Comparison of ENCODE assay signal across 10 mouse cellular contexts in genomic region chr15:99096061-99096793, GRCm38 (mm10). TPM values are rescaled to one million over a fixed set of nuclear protein-coding genes. Genes with fewer than 3 reads are reported as not detected.
DNase-seq lines count a peak whose midpoint lies in the region; ATAC-seq and TF ChIP-seq lines count a peak whose summit lies in the region.
"Had no signal": no experiment of that assay in that cellular context is flagged by ENCODE, and none has a peak within 500 bp of the region (broad histone marks: within the 10 kb centered on the region; RNA-seq: fewer than 3 reads in every experiment).

No protein-coding gene starts in this region.

- H3K4me3 ChIP-seq in heart, embryonic 12.5 days, result peak overlapping the region; percentile 48
- H3K4me3 ChIP-seq in ES-E14 (ENCODE audit: insufficient read depth in 1 of 2, low read depth in 1 of 2, low read length in 2 of 2, poor library complexity in 1 of 2, severe bottlenecking in 1 of 2), result peak overlapping the region; percentile 47 to 51
- H3K4me3 ChIP-seq in hindbrain, embryonic 13.5 days, result peak overlapping the region; percentile 38
- peak overlapping the region; percentile 33 for H3K4me3 ChIP-seq in liver, embryonic 15.5 days (replicated peaks)

- no peak for ATAC-seq in heart, embryonic 12.5 days (ENCODE audit: insufficient number of reproducible peaks, low FRiP score)
- ATAC-seq in hindbrain, embryonic 13.5 days (ENCODE audit: low FRiP score), result no peak
- ATAC-seq in liver, embryonic 15.5 days (ENCODE audit: insufficient read depth), result no peak
- ATAC-seq in megakaryocyte progenitor cell, adult 5-6 weeks (replicated peaks; ENCODE audit: poor library complexity), result no peak

- DNase-seq in heart, adult 9 months (ENCODE audit: low spot score in 2 of 2), result no peak
- DNase-seq in ES-E14 (ENCODE audit: low read depth, low spot score), result no peak
- no peak for DNase-seq in urinary bladder, postnatal 14 days (ENCODE audit: low spot score)
- no peak for DNase-seq in thymus, postnatal 36 days
- DNase-seq: right cerebral cortex, postnatal 14 days had no signal

- WGBS in heart, embryonic 12.5 days, result 6% methylated on average over 24 of the region's 24 CpGs
- WGBS in hindbrain, embryonic 13.5 days, result 3% methylated on average over 24 of the region's 24 CpGs
- 6% methylated on average over 24 of the region's 24 CpGs for WGBS in liver, embryonic 15.5 days (ENCODE audit: insufficient replicate concordance)

- peak overlapping the region; percentile 73 for H3K4me2 ChIP-seq in heart, embryonic 12.5 days
- H3K4me2 ChIP-seq in hindbrain, embryonic 13.5 days, result peak overlapping the region; percentile 72
- peak overlapping the region; percentile 60 for H3K4me2 ChIP-seq in liver, embryonic 15.5 days

- no peak overlapping the region for H3K27ac ChIP-seq in heart, embryonic 12.5 days (ENCODE audit: poor library complexity, severe bottlenecking)
- no peak overlapping the region for H3K27ac ChIP-seq in ES-E14 (ENCODE audit: insufficient read depth, low read depth, low read length, poor library complexity, severe bottlenecking)
- no peak overlapping the region; the same call in 1 of the 2 replicates for H3K27ac ChIP-seq in hindbrain, embryonic 13.5 days
- no peak overlapping the region for H3K27ac ChIP-seq in liver, embryonic 15.5 days (replicated peaks)

- in situ Hi-C loops in ES-E14 (cut with MboI; ENCODE audit: low sequenced_read_pairs in 2 of 2, unreplicated experiment in 2 of 2), result loop anchor here (5.0 to 25.0 kb wide), 2 partner anchors 309 to 319 kb away; partner anchors contain the start of genes Wnt10b (in 2 of the 2) and Wnt1 (in 1 of the 2)

- H3K9me3 ChIP-seq in heart, embryonic 12.5 days (replicated peaks), result no peaks in the 10 kb centered on the region
- no peaks in the 10 kb centered on the region for H3K9me3 ChIP-seq in ES-E14 (ENCODE audit: control insufficient read depth, insufficient read depth, low read depth, low read length)
- H3K9me3 ChIP-seq in hindbrain, embryonic 13.5 days, result no peaks in the 10 kb centered on the region
- H3K9me3 ChIP-seq in liver, embryonic 15.5 days (replicated peaks), result no peaks in the 10 kb centered on the region

- peak overlapping the region; percentile 61 for H3K9ac ChIP-seq in heart, embryonic 12.5 days
- H3K9ac ChIP-seq in ES-E14 (ENCODE audit: insufficient read depth, low read depth, low read length, poor library complexity, severe bottlenecking), result peak overlapping the region; percentile 10; the same call in 1 of the 2 replicates
- H3K9ac ChIP-seq in hindbrain, embryonic 13.5 days, result peak overlapping the region; percentile 60
- no peak overlapping the region for H3K9ac ChIP-seq in liver, embryonic 15.5 days

- H3K27me3 ChIP-seq in heart, embryonic 12.5 days (replicated peaks), result peaks cover 82% of the 10 kb centered on the region
- H3K27me3 ChIP-seq in hindbrain, embryonic 13.5 days, result peaks cover 89% of the 10 kb centered on the region
- peaks cover 100% of the 10 kb centered on the region for H3K27me3 ChIP-seq in liver, embryonic 15.5 days

- H3K4me1 ChIP-seq in heart, embryonic 12.5 days (replicated peaks), result peaks cover 52% of the 10 kb centered on the region
- peaks cover 2 to 11% of the 10 kb centered on the region in 2 experiments; a peak in 2 of 4 replicates for H3K4me1 ChIP-seq in ES-E14 (ENCODE audit: control insufficient read depth in 2 of 2, insufficient read depth in 2 of 2, low read length in 2 of 2, poor library complexity in 1 of 2)
- peaks cover 71% of the 10 kb centered on the region for H3K4me1 ChIP-seq in hindbrain, embryonic 13.5 days (replicated peaks)
- H3K4me1 ChIP-seq in liver, embryonic 15.5 days (replicated peaks), result peaks cover 40% of the 10 kb centered on the region

- no peaks in the 10 kb centered on the region for H3K36me3 ChIP-seq in heart, embryonic 12.5 days
- no peaks in the 10 kb centered on the region; the same call in 1 of the 2 replicates for H3K36me3 ChIP-seq in ES-E14 (ENCODE audit: control insufficient read depth, insufficient read depth, low read length, poor library complexity, severe bottlenecking)
- no peaks in the 10 kb centered on the region for H3K36me3 ChIP-seq in hindbrain, embryonic 13.5 days
- no peaks in the 10 kb centered on the region for H3K36me3 ChIP-seq in liver, embryonic 15.5 days (replicated peaks)

TF ChIP-seq in ES-E14, 5 proteins besides CTCF, POLR2A, EP300 and RAD21:
- no peak for TF ChIP-seq ZC3H11A (IDR thresholded peaks at IDR 0.05; ENCODE audit: borderline replicate concordance, low read depth, low read length)
- no peak for TF ChIP-seq CHD2 (IDR thresholded peaks at IDR 0.05; ENCODE audit: low read depth, low read length)

RNA-seq across cellular contexts. Expression of gene Dnajc22, which starts 3.3 kb away (rescaled TPM):
- polyA plus RNA-seq in heart, embryonic 12.5 days (2016; fragmentation: Nextera tagmentation; extraction: Ambion mirVana), result 1.2 TPM in 2 replicates
- 8.6 and 16.7 TPM in 2 replicates for total RNA-seq in ES-E14 (2012; rRNA removed)
- 1.3 and 1.6 TPM in 2 replicates for polyA plus RNA-seq in hindbrain, embryonic 13.5 days (2015; fragmentation: Nextera tagmentation; extraction: Ambion mirVana)
- 18.1 and 21.5 TPM in 2 replicates for polyA plus RNA-seq in liver, embryonic 15.5 days (2015; fragmentation: Nextera tagmentation; extraction: Ambion mirVana)
- total RNA-seq in megakaryocyte progenitor cell, adult 5-6 weeks (2015), result not detected in 2 replicates
- not detected in 2 replicates for total RNA-seq in megakaryocyte progenitor cell, adult 5-6 weeks (2017)

RNA-seq across cellular contexts. Expression of gene C1ql4, which starts 8.6 kb away (rescaled TPM):
- 0.34 and 0.46 TPM in 2 replicates for polyA plus RNA-seq in heart, embryonic 12.5 days (2016; fragmentation: Nextera tagmentation; extraction: Ambion mirVana)
- 3.1 and 3.7 TPM in 2 replicates for total RNA-seq in ES-E14 (2012; rRNA removed)
- polyA plus RNA-seq in hindbrain, embryonic 13.5 days (2015; fragmentation: Nextera tagmentation; extraction: Ambion mirVana), result 5.6 and 11.8 TPM in 2 replicates
- polyA plus RNA-seq in liver, embryonic 15.5 days (2015; fragmentation: Nextera tagmentation; extraction: Ambion mirVana), result not detected in 2 replicates
- not detected in 2 replicates for total RNA-seq in megakaryocyte progenitor cell, adult 5-6 weeks (2015)
- total RNA-seq in megakaryocyte progenitor cell, adult 5-6 weeks (2017), result not detected in 2 replicates
- total RNA-seq: left cerebral cortex, postnatal 4 days had no signal

RNA-seq across cellular contexts. Expression of gene Troap, which starts 21.9 kb away (rescaled TPM):
- 27.2 and 28.0 TPM in 2 replicates for polyA plus RNA-seq in heart, embryonic 12.5 days (2016; fragmentation: Nextera tagmentation; extraction: Ambion mirVana)
- 27.8 and 32.1 TPM in 2 replicates for total RNA-seq in ES-E14 (2012; rRNA removed)
- polyA plus RNA-seq in hindbrain, embryonic 13.5 days (2015; fragmentation: Nextera tagmentation; extraction: Ambion mirVana), result 8.4 and 10.0 TPM in 2 replicates
- polyA plus RNA-seq in liver, embryonic 15.5 days (2015; fragmentation: Nextera tagmentation; extraction: Ambion mirVana), result 14.6 and 15.9 TPM in 2 replicates
- total RNA-seq in megakaryocyte progenitor cell, adult 5-6 weeks (2015), result 28.0 and 30.5 TPM in 2 replicates
- total RNA-seq in megakaryocyte progenitor cell, adult 5-6 weeks (2017), result 19.8 and 25.7 TPM in 2 replicates

RNA-seq across cellular contexts. Expression of gene Spats2, which starts 29.5 kb away (rescaled TPM):
- 57.2 and 58.5 TPM in 2 replicates for polyA plus RNA-seq in heart, embryonic 12.5 days (2016; fragmentation: Nextera tagmentation; extraction: Ambion mirVana)
- total RNA-seq in ES-E14 (2012; rRNA removed), result 21.1 and 21.7 TPM in 2 replicates
- polyA plus RNA-seq in hindbrain, embryonic 13.5 days (2015; fragmentation: Nextera tagmentation; extraction: Ambion mirVana), result 42.1 and 45.0 TPM in 2 replicates
- polyA plus RNA-seq in liver, embryonic 15.5 days (2015; fragmentation: Nextera tagmentation; extraction: Ambion mirVana), result 6.7 and 7.7 TPM in 2 replicates
- 0.27 TPM in 1 of 2 replicates, not detected in the other for total RNA-seq in megakaryocyte progenitor cell, adult 5-6 weeks (2015)
- total RNA-seq in megakaryocyte progenitor cell, adult 5-6 weeks (2017), result 0.25 and 0.44 TPM in 2 replicates

RNA-seq across cellular contexts. Expression of gene Prph, which starts 41.3 kb away (rescaled TPM):
- polyA plus RNA-seq in heart, embryonic 12.5 days (2016; fragmentation: Nextera tagmentation; extraction: Ambion mirVana), result 0.22 and 0.50 TPM in 2 replicates
- total RNA-seq in ES-E14 (2012; rRNA removed), result 15.1 and 20.6 TPM in 2 replicates
- 62.4 and 78.7 TPM in 2 replicates for polyA plus RNA-seq in hindbrain, embryonic 13.5 days (2015; fragmentation: Nextera tagmentation; extraction: Ambion mirVana)
- polyA plus RNA-seq in liver, embryonic 15.5 days (2015; fragmentation: Nextera tagmentation; extraction: Ambion mirVana), result 0.83 and 1.2 TPM in 2 replicates
- total RNA-seq in megakaryocyte progenitor cell, adult 5-6 weeks (2015), result 0.07 TPM in 1 of 2 replicates, not detected in the other
- total RNA-seq in megakaryocyte progenitor cell, adult 5-6 weeks (2017), result not detected in 2 replicates
